Mouse (Mus musculus) CH12F3 (cell line): Measurements from ENCODE around the gene Zswim4.

Source experiments
- in situ Hi-C: fragments of 300-500 bp; cut with MboI; formaldehyde crosslinking; loops from 2 replicates; pipeline ENCODE4 v1.14.3; 2020; ENCODE audit warnings: low sequenced_read_pairs

Gene Zswim4

DNA sequence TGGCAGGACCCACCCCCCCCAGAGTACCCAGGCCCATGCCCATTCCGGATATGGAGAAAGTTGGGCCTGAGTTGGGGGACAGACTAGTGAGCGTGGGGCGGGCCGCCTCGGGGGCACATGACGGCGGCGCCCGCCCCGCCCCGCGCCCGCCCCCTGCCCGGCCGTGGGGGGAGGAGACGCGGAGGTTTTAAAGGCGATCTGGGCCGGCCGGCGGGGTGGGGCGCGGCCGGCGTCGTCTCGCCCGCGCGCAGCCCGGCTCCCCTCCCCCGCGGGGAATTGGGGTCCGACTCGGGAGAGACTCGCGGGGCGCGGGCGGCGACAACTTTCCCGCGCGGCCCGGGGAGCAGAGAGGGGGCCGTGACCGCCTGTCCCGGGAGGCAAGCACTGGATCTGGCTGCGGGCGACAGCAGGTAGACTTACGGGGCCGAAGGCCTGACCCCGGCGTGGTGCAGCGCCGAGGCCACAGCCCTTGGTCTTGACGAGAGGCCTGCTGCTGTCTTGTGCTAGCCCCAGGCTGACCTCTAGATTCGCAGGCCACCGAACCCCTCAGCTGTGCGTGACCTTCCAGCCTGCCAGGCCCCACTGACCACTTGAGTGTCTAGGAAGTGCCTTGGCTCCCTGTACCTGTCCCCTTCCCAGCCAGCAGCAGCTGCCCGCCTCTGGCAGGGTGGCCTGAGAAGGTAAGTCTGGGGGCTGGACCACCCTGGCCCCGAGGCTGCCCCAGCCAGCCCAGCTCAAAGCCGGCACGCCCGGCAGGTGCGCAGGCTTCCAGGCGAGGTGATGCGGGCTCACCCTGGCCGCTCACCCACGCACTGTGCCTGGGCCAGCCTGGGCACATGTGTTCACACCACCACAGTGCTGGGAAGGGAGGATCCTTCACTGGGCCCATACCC, 36.0 kb downstream of the Zswim4 start:
- in situ Hi-C loops: no loop called here

- in situ Hi-C loops: no loop called here
Observed at GRCm38 (mm10) chr8:84200126-84200555, 36.7 kb downstream of the Zswim4 start.

DNA sequence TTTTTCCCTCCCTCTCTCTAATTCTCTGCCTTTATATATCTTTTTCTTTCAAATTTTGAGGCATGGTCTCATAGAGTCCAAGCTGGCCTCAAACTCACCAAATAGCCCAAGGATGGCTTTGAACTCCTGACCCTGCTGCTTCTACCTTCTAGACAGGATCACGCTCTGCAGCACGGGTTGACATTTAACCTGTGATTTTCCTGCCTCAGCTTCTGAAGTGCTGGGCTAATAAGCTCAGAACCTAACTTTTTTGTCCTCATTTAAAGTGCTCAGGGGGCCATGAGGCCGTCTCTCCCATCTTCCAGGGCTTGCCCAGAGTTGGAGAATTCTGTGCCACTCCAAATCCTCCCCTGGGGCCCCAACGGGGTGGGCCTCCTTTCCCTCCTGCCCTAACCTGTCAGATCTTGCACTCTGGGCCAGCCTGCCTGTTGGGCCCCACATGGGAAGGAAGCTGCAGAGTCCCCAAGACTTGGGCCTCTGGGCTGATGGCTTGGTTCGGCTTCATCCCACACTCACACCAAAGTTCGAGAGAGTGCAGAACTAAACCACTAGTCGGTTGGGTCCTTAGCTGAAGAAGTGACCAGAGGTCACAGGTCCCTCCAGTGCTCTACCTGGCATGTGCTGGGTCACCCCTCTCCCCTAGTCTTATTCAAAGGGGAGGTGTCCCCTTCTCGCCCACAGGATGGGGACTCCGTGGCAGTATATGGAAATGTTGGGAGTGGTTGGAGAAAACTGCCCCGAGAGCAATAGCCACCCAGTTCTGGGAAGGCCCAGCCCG, 37.3 kb downstream of the Zswim4 start:
- in situ Hi-C loops: no loop called here

- in situ Hi-C loops: no loop called here
Observed at GRCm38 (mm10) chr8:84198871-84199270, 38.0 kb downstream of the Zswim4 start.

DNA sequence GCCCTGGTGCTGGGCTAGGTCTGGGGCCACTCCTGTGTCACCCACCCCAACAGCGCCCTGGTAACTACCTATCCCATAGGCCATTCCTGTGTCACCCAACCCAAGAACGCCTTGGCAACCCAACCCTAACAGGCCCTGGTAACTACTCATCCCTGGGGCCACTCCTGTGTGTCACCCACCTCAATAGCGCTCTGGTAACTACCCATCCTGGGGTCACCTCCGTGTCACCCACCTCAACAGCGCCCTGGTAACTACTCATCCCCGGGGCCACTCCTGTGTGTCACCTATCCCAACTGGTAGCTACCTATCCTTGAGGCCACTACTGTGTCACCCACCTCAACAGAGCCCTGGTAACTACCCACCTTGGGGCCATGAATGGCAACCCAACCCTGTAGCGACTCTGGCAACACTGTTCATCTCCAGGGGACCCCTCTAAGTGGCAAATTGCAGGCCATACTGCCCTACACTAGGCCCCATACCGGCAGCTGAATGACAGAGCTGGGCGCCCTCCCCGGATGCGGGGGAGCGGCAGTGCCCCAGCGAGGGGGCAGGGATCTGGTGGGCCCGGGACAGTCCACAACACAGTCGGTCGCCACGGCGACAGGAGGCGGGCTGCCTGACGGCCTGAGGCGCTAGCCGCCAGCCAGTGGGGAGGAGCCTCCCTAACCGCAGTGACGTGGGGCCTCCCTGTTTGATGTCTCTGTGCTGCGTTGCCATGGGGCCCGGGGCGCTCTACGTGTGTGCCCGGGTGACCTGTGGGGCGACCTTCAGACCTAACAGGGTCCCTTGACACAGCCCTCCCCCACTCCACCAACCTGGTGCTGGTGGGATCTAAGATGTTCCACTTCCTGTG, 38.7 kb downstream of the Zswim4 start:
- in situ Hi-C loops: no loop called here

- in situ Hi-C loops: no loop called here
Observed at GRCm38 (mm10) chr8:84197141-84197921, 39.5 kb downstream of the Zswim4 start.

GRCm38 (mm10) chr8:84194224-84194743, 42.6 kb downstream of the Zswim4 start:
- in situ Hi-C loops: no loop called here

DNA sequence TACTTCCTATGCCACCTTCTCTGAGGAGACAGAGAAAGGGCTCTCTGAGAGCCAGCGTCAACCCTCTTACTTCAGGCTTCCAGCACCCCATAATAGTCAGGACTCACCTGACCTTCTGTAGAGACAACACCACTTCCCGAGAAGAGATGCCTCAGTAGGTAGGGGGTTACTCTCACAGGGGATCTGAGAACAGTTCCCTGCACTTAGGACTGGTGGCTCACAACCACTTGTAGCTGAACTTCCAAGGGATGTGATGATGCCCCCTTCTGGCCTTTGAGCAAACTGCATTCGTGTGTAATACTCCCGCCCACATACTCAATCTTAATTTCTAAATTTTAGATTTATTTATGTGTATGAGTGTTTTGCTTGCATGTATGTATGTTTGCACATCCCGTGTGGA, 43.3 kb downstream of the Zswim4 start:
- in situ Hi-C loops: no loop called here

- in situ Hi-C loops: no loop called here
Observed at GRCm38 (mm10) chr8:84193161-84193560, 43.7 kb downstream of the Zswim4 start.

DNA sequence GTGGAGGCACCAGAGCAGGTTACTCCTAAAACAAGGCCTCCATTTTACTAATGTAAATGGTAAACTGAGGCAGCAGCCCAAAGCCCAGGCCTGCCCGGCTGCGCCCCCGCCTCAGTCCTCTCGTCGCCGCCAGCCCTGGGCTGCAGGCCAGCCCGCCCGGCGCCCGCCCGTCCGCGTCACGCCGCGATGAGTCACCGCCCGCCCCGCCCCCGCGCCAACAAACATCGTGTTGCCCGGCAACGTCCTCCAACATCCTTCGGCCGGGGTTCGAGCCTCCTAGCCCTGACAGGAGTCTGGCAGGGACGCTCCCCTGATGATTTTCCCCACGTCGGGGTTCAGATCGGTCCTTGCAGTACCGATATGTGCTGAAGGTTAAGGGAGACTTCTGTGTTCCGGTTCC, 44.3 kb downstream of the Zswim4 start:
- in situ Hi-C loops: no loop called here

GRCm38 (mm10) chr8:84192023-84192422, 44.8 kb downstream of the Zswim4 start:
- in situ Hi-C loops: no loop called here

DNA sequence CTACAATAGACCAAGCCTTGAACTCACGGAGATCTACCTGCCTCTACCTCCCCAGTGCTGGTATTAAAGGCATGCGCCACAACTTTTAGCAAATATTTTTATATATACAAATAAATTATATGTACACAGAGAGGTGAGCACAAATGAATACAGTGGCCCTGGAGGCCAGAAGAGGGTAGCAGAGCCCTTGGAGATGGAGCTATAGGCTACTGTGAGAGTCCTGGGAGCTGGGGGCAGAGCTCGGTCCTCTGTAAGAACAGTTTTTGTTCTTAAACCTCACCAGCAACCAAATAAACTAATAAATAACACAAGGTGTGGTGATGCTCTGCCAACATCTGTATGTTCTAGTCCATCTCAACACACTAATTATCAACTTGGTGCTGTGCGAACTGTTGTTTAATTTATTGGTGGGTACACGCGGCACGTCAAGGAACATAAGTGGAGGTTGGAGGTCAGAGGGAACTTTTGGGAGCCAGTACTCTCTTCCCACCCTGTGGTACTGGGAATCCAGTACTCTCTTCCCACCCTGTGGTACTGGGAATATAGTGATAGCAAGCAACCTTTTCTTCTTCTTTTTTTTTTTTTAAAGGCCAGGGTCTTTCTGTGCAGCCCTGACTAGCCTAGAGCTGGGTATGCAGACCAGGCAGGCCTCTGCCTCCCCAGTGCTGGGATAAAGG, 46.5 kb downstream of the Zswim4 start:
- in situ Hi-C loops: no loop called here

GRCm38 (mm10) chr8:84189603-84190002, 47.3 kb downstream of the Zswim4 start:
- in situ Hi-C loops: no loop called here

- in situ Hi-C loops: no loop called here
Observed at GRCm38 (mm10) chr8:84188671-84189070, 48.2 kb downstream of the Zswim4 start.

- in situ Hi-C loops: no loop called here
Observed at GRCm38 (mm10) chr8:84187065-84187755, 49.6 kb downstream of the Zswim4 start.

DNA sequence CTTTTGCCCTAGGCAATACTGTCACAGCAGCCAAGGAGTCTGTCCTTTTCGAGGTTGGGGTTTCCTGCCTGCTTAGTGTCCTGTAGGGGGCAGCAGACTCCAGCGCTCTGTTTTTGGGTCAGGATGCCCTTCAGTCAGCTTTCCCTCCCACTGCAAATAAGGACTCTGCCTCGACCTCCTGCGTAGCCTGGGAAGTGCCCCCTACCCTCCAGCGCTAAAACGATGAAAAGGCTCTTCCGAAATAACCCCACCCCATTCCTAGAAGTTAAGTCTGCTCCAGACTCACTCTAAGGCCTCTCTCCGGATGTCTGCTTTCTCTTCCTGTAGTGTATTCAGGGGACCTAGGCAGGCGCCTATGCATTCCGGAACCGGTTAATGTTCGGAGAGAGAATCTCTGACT, 50.3 kb downstream of the Zswim4 start:
- in situ Hi-C loops: no loop called here

- in situ Hi-C loops: no loop called here
Observed at GRCm38 (mm10) chr8:84185117-84185516, 51.7 kb downstream of the Zswim4 start, which contains the start of gene Nanos3. Gene Nanos3 (minus strand): TSS chr8:84185217.
